Mouse (Mus musculus): ENCODE data around the gene Hsf2. TPM values are rescaled to one million over a fixed set of nuclear protein-coding genes. Genes with fewer than 3 reads are reported as not detected.

Hsf2 gene
- polyA plus RNA-seq (2017; shearing (Covaris generic)), result 4.0 TPM

DNA sequence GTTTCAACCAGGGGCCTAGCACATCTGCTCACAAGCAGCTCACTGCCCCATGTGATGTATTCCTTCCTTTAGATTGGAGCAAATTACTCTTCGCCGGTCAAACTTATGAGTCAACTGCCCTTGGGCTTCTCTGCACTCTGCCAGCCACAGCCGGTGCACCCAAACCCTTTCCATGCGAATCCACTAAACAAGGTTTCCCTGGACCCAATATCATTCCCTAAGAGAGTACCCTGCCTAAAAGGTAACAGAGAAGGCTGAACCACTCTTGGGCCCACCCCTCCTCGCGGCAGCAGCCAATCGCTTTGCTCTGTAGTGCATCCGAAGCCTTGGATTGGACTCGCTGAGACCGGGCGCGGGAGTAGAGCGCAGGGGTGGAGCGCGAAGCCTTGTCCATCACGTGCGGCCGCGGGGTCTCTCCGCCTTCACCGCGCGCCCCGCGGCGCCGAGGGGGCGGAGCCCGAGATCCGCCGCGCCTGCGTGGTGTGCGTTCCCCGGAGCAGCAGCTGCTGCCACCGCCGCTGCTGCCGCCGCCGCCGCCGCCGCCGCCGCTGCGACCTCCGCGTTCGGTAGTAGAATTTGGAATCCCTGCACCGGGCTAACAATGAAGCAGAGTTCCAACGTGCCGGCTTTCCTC, at the start of gene Hsf2:
TSS of gene Hsf2 (plus strand) at position 478 of the 634 bp plus-strand sequence.

DNA sequence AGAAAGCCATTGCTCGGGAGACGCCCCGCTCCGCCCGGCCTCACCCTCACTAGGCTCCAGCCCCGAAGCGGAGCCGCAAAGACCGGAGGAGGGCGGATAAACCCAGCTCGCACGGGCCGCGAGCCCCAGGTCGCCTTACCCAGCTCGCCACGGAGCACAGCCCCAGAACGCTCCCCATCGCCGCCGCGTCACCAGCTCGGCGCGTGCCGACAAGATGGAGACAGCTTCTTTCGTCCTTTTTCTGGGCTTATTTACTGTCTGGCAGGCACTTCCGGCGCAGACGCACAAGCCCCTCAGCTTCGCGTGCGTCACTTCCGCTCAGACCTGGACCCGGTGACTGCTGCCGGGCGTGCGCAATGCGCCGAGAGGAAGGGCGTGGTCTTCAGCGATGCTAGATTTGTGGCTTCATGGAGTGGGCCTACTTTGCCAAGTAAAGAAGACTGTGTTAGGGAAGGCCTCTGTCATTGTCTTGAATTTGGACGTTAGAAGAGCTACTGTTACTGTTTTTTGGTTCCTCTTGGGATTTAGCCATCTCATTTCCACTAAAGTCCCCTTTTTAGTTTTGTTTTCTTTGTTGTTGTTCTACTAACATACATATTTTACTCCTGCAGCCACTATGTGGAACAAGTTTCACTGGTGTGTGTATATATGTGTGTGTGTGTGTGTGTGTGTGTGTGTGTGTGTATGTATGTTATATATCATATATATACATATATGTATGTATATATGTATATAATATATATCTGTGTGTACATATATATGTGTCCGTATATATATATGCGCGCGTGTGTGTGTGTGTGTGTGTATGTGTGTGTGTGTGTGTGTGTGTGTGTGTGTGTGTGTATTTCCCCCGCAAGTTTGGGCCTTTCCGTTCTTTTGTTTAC, 46.3 kb downstream of the Hsf2 start, which contains the start of gene Serinc1:
TSS of gene Serinc1 (minus strand) at position 313 of the 884 bp plus-strand sequence.

Other genes with a start within 250 kb of the Hsf2 start
- 112 TPM for gene Serinc1, start 46.1 kb downstream of the Hsf2 start, polyA plus RNA-seq (2017; shearing (Covaris generic))
- gene Pkib, start 145.6 kb downstream of the Hsf2 start, polyA plus RNA-seq (2017; shearing (Covaris generic)), result 0.83 TPM